Mouse (Mus musculus) forebrain, embryonic 11.5 days (tissue): ENCODE measurements at regions not wholly inside any gene's neighbourhood (a gene's known extent, or its start where the extent isn't known, plus 50 kb on each side); places are given as distances from the start of the nearest gene placed in this dataset.

Experiments used
- ATAC-seq: fragments of 200-750 bp; cut with Nextera tagmentation; replicated peaks from 2 replicates; pipeline ENCODE4 v1.8.0; 2017; ENCODE audit warnings: moderate TSS enrichment; ENCODE audit not compliant: low FRiP score
- DNase-seq: peaks from one replicate; pipeline ENCODE4 v3.0.0-alpha.2; 2017; ENCODE audit warnings: low spot score
- H3K27ac ChIP-seq: fragments of 300-500 bp; sonication (generic); 2 replicates; pipeline ENCODE4 v1.5.1; 2014; ENCODE audit warnings: low read depth, low read length
- H3K27me3 ChIP-seq: fragments of 300-500 bp; sonication (generic); 2 replicates; pipeline ENCODE4 v1.6.1; 2014; ENCODE audit warnings: mild to moderate bottlenecking, low read length, mixed read lengths; ENCODE audit not compliant: control insufficient read depth, insufficient read depth
- H3K36me3 ChIP-seq: fragments of 300-500 bp; sonication (generic); 2 replicates; pipeline ENCODE4 v1.6.1; 2014; ENCODE audit warnings: mild to moderate bottlenecking, low read length, moderate library complexity, mixed read lengths; ENCODE audit not compliant: control insufficient read depth, insufficient read depth
- H3K4me1 ChIP-seq: fragments of 300-500 bp; sonication (generic); replicated peaks from 2 replicates; pipeline ENCODE4 v1.6.1; 2014; ENCODE audit warnings: low read length, mixed read lengths; ENCODE audit not compliant: control insufficient read depth, insufficient read depth
- H3K4me2 ChIP-seq: fragments of 300-500 bp; sonication (generic); 2 replicates; pipeline ENCODE4 v1.6.1; 2014; ENCODE audit warnings: low read depth, mild to moderate bottlenecking, low read length, moderate library complexity, mixed read lengths; ENCODE audit not compliant: severe bottlenecking
- H3K4me3 ChIP-seq: fragments of 300-500 bp; sonication (generic); 2 replicates; pipeline ENCODE4 v1.5.1; 2014; ENCODE audit warnings: low read depth, low read length
- H3K9ac ChIP-seq: fragments of 300-500 bp; sonication (generic); 2 replicates; pipeline ENCODE4 v1.6.1; 2014; ENCODE audit warnings: low read length
- H3K9me3 ChIP-seq: fragments of 300-500 bp; sonication (generic); 2 replicates; pipeline ENCODE4 v1.6.1; 2016; ENCODE audit warnings: low read length, mixed read lengths; ENCODE audit not compliant: control insufficient read depth
- WGBS: fragments of 180-500 bp; shearing (Covaris S2); extraction: QIAGEN DNeasy Blood & Tissue Kit; methylation state at CpG from one replicate; pipeline ENCODE4 v1.1.7; 2014; 5-methylcytosine and 5-hydroxymethylcytosine counted together

- H3K27ac ChIP-seq: no peak overlapping the region
- no peak for ATAC-seq
These were observed 1283.7 kb upstream of the A1bg start for GRCm38 (mm10) chr15:62206502-62206902.

GRCm38 (mm10) chr15:62203951-62204905 is 1281.4 kb upstream of the A1bg start:
- Histone ChIP-seq H3K27me3 (no peaks in the 10 kb centered on the region), H3K9me3 (no peaks in the 10 kb centered on the region), H3K4me2 (no peak overlapping the region), H3K36me3 (no peaks in the 10 kb centered on the region), H3K4me3 (no peak overlapping the region), H3K27ac (no peak overlapping the region), H3K4me1 (no peaks in the 10 kb centered on the region), H3K9ac (no peak overlapping the region)
- 79% methylated on average over 18 of the region's 18 CpGs for WGBS
- no peak for DNase-seq
- ATAC-seq: no peak

More at GRCm38 (mm10) chr15:62206502-62206902, 1283.7 kb upstream of the A1bg start:
- Histone ChIP-seq H3K4me3 (no peak overlapping the region), H3K9me3 (no peaks in the 10 kb centered on the region), H3K9ac (no peak overlapping the region), H3K4me1 (no peaks in the 10 kb centered on the region), H3K36me3 (no peaks in the 10 kb centered on the region), H3K4me2 (no peak overlapping the region), H3K27me3 (no peaks in the 10 kb centered on the region)
- DNase-seq: no peak
- 91% methylated on average over 4 of the region's 4 CpGs for WGBS

- 86% methylated on average over 10 of the region's 10 CpGs for WGBS
- no peak overlapping the region for H3K4me2 ChIP-seq
- no peaks in the 10 kb centered on the region for H3K4me1 ChIP-seq
- H3K9me3 ChIP-seq: no peaks in the 10 kb centered on the region
- no peak overlapping the region for H3K27ac ChIP-seq
- DNase-seq (no peak), ATAC-seq (no peak)
- no peak overlapping the region for H3K9ac ChIP-seq
- no peak overlapping the region for H3K4me3 ChIP-seq
- no peaks in the 10 kb centered on the region for H3K36me3 ChIP-seq
- no peaks in the 10 kb centered on the region for H3K27me3 ChIP-seq
These were observed 1280.1 kb upstream of the A1bg start for GRCm38 (mm10) chr15:62202781-62203375.

GRCm38 (mm10) chr15:62198721-62199120 is 1275.9 kb upstream of the A1bg start:
- H3K27ac ChIP-seq: no peak overlapping the region
- H3K9me3 ChIP-seq: no peaks in the 10 kb centered on the region
- H3K27me3 ChIP-seq: no peaks in the 10 kb centered on the region
- H3K4me1 ChIP-seq: no peaks in the 10 kb centered on the region
- 91% methylated on average over 6 of the region's 6 CpGs for WGBS
- no peak overlapping the region for H3K4me3 ChIP-seq
- H3K4me2 ChIP-seq: no peak overlapping the region
- H3K9ac ChIP-seq: no peak overlapping the region
- H3K36me3 ChIP-seq: no peaks in the 10 kb centered on the region
- ATAC-seq: no peak
- DNase-seq: no peak

- no peaks in the 10 kb centered on the region for H3K27me3 ChIP-seq
- ATAC-seq: no peak
- 93% methylated on average over 4 of the region's 4 CpGs for WGBS
- H3K36me3 ChIP-seq: no peaks in the 10 kb centered on the region
- H3K27ac ChIP-seq: no peak overlapping the region
- H3K9me3 ChIP-seq: no peaks in the 10 kb centered on the region
- DNase-seq: no peak
- no peak overlapping the region for H3K9ac ChIP-seq
- no peak overlapping the region for H3K4me2 ChIP-seq
- H3K4me1 ChIP-seq: no peaks in the 10 kb centered on the region
- no peak overlapping the region for H3K4me3 ChIP-seq
These were observed 1275.4 kb upstream of the A1bg start for GRCm38 (mm10) chr15:62198194-62198593.

- Histone ChIP-seq H3K36me3 (no peaks in the 10 kb centered on the region), H3K4me1 (0 out of 2 replicates have a peak, but pooled peaks cover under 1% of the 10 kb centered on the region), H3K9me3 (no peaks in the 10 kb centered on the region), H3K9ac (no peak overlapping the region), H3K27me3 (no peaks in the 10 kb centered on the region), H3K4me3 (no peak overlapping the region), H3K4me2 (no peak overlapping the region), H3K27ac (no peak overlapping the region)
- DNase-seq: no peak
- WGBS: 78% methylated on average over 5 of the region's 5 CpGs
- ATAC-seq: no peak
These were observed 1272.6 kb upstream of the A1bg start for GRCm38 (mm10) chr15:62195440-62195839.

GRCm38 (mm10) chr15:62192706-62193105 is 1269.9 kb upstream of the A1bg start:
- H3K4me1 ChIP-seq: 0 out of 2 replicates have a peak, but pooled peaks cover 2% of the 10 kb centered on the region
- no peak for ATAC-seq
- no peak overlapping the region for H3K9ac ChIP-seq
- no peak for DNase-seq
- no peak overlapping the region for H3K27ac ChIP-seq
- no peak overlapping the region for H3K4me2 ChIP-seq
- no peaks in the 10 kb centered on the region for H3K27me3 ChIP-seq
- H3K4me3 ChIP-seq: no peak overlapping the region
- H3K36me3 ChIP-seq: no peaks in the 10 kb centered on the region
- WGBS: 89% methylated on average over 1 of the region's 1 CpGs
- H3K9me3 ChIP-seq: no peaks in the 10 kb centered on the region

- Histone ChIP-seq H3K9me3 (no peaks in the 10 kb centered on the region), H3K4me3 (no peak overlapping the region), H3K36me3 (no peaks in the 10 kb centered on the region), H3K27ac (no peak overlapping the region), H3K4me1 (0 out of 2 replicates have a peak, but pooled peaks cover 2% of the 10 kb centered on the region), H3K27me3 (no peaks in the 10 kb centered on the region), H3K9ac (no peak overlapping the region), H3K4me2 (no peak overlapping the region)
- WGBS: 90% methylated on average over 1 of the region's 1 CpGs
- DNase-seq (no peak), ATAC-seq (no peak)
These were observed 1268.8 kb upstream of the A1bg start for GRCm38 (mm10) chr15:62191641-62192040.
